Mouse (Mus musculus) heart, embryonic 13.5 days (tissue): ENCODE measurements around the gene Ankrd13b. TPM values are rescaled to one million over a fixed set of nuclear protein-coding genes. Genes with fewer than 3 reads are reported as not detected.

Source experiments
- ATAC-seq: fragments of 200-750 bp; cut with Nextera tagmentation; 2 replicates; pipeline ENCODE4 v1.8.0; 2017; ENCODE audit warnings: moderate TSS enrichment; ENCODE audit not compliant: insufficient number of reproducible peaks, low FRiP score, low TSS enrichment; ENCODE audit errors: extremely low read depth
- H3K27ac ChIP-seq: fragments of 300-500 bp; sonication (generic); replicated peaks from 2 replicates; pipeline ENCODE4 v1.5.1; 2015; ENCODE audit warnings: moderate library complexity, mild to moderate bottlenecking, inconsistent platforms
- H3K27me3 ChIP-seq: fragments of 300-500 bp; sonication (generic); replicated peaks from 2 replicates; pipeline ENCODE4 v1.6.1; 2015; ENCODE audit warnings: mild to moderate bottlenecking, inconsistent platforms
- H3K36me3 ChIP-seq: fragments of 300-500 bp; sonication (generic); 2 replicates; pipeline ENCODE4 v1.6.1; 2015; ENCODE audit warnings: mild to moderate bottlenecking, inconsistent platforms
- H3K4me1 ChIP-seq: fragments of 300-500 bp; sonication (generic); 2 replicates; pipeline ENCODE4 v1.6.1; 2015; ENCODE audit warnings: inconsistent platforms
- H3K4me2 ChIP-seq: fragments of 300-500 bp; sonication (generic); 2 replicates; pipeline ENCODE4 v1.6.1; 2015; ENCODE audit warnings: inconsistent platforms, mild to moderate bottlenecking, moderate library complexity
- H3K4me3 ChIP-seq: fragments of 300-500 bp; sonication (generic); 2 replicates; pipeline ENCODE4 v1.5.1; 2015; ENCODE audit warnings: moderate library complexity, mild to moderate bottlenecking, inconsistent platforms
- H3K9ac ChIP-seq: fragments of 300-500 bp; sonication (generic); 2 replicates; pipeline ENCODE4 v1.6.1; 2015; ENCODE audit warnings: inconsistent platforms, mild to moderate bottlenecking, moderate library complexity
- H3K9me3 ChIP-seq: fragments of 300-500 bp; sonication (generic); 2 replicates; pipeline ENCODE4 v1.6.1; 2016; ENCODE audit warnings: inconsistent platforms
- WGBS: fragments of 180-500 bp; shearing (Covaris S2); methylation state at CpG from one replicate; pipeline ENCODE4 v1.1.7; 2015; ENCODE audit warnings: mixed read lengths; 5-methylcytosine and 5-hydroxymethylcytosine counted together
- polyA plus RNA-seq: library from polyadenylated mRNA; unstranded; fragments of >200 nt; fragmentation: Nextera tagmentation; extraction: Ambion mirVana; gene quantifications from 2 replicates; pipeline ENCODE4 v1.2.1, GENCODE M21; 2015

Gene Ankrd13b
- polyA plus RNA-seq, 1 experiment from 2014 or later = 2.6 TPM

GRCm38 (mm10) chr11:77515637-77516552 is 26.4 kb upstream of the Ankrd13b start, which contains the start of gene Trp53i13:
Gene Trp53i13 (minus strand): TSS chr11:77515980.
- Histone ChIP-seq H3K4me3 (peak within 1 kb of the TSS; percentile 75), H3K27ac (peak within 1 kb of the TSS; percentile 48; the same call in 1 of the 2 replicates), H3K27me3 (peaks cover 34% of the 10 kb centered on the region), H3K9ac (peak within 1 kb of the TSS; percentile 82), H3K4me1 (peaks cover 40% of the 10 kb centered on the region), H3K4me2 (peak within 1 kb of the TSS; percentile 86), H3K9me3 (no peaks in the 10 kb centered on the region), H3K36me3 (no peaks in the 10 kb centered on the region)
- WGBS = 11% methylated on average over 39 of the region's 39 CpGs
- ATAC-seq = no peak

- H3K4me3 ChIP-seq = peak within 1 kb of the TSS; percentile 75
- H3K27ac ChIP-seq = peak within 1 kb of the TSS; percentile 71
- H3K4me1 ChIP-seq = peaks cover 40% of the 10 kb centered on the region
- peak within 1 kb of the TSS; percentile 82 for H3K9ac ChIP-seq
- H3K4me2 ChIP-seq = peak within 1 kb of the TSS; percentile 86
- under 1% methylated on average over 60 of the region's 72 CpGs for WGBS
- ATAC-seq = 0 out of 2 replicates have a peak, but pooled peaks have one; percentile 32
- H3K36me3 ChIP-seq = peaks cover 7% of the 10 kb centered on the region
- no peaks in the 10 kb centered on the region for H3K9me3 ChIP-seq
- H3K27me3 ChIP-seq = peaks cover 34% of the 10 kb centered on the region
Measured at GRCm38 (mm10) chr11:77514832-77515636, 25.6 kb upstream of the Ankrd13b start, which contains the start of gene Abhd15. Gene Abhd15 (plus strand): TSS chr11:77515121.

GRCm38 (mm10) chr11:77514281-77514831 is 24.9 kb upstream of the Ankrd13b start:
- H3K27me3 ChIP-seq = peaks cover 34% of the 10 kb centered on the region
- H3K9ac ChIP-seq = peak overlapping the region; percentile 82
- H3K4me3 ChIP-seq = peak overlapping the region; percentile 75
- H3K4me1 ChIP-seq = peaks cover 40% of the 10 kb centered on the region
- peaks cover 13% of the 10 kb centered on the region for H3K36me3 ChIP-seq
- WGBS = 2% methylated on average over 19 of the region's 19 CpGs
- H3K27ac ChIP-seq = peak overlapping the region; percentile 48
- peak overlapping the region; percentile 86 for H3K4me2 ChIP-seq
- no peaks in the 10 kb centered on the region for H3K9me3 ChIP-seq
- ATAC-seq = no peak

GRCm38 (mm10) chr11:77513811-77514170 is 24.3 kb upstream of the Ankrd13b start:
- peak overlapping the region; percentile 82 for H3K9ac ChIP-seq
- H3K4me3 ChIP-seq = peak overlapping the region; percentile 75
- peak overlapping the region; percentile 86 for H3K4me2 ChIP-seq
- peaks cover 33% of the 10 kb centered on the region for H3K27me3 ChIP-seq
- peak overlapping the region; percentile 71 for H3K27ac ChIP-seq
- H3K9me3 ChIP-seq = no peaks in the 10 kb centered on the region
- peaks cover 42% of the 10 kb centered on the region for H3K4me1 ChIP-seq
- no peak for ATAC-seq
- H3K36me3 ChIP-seq = peaks cover 18% of the 10 kb centered on the region
- 7% methylated on average over 10 of the region's 10 CpGs for WGBS

GRCm38 (mm10) chr11:77512891-77513810 is 23.7 kb upstream of the Ankrd13b start:
- Histone ChIP-seq H3K9ac (peak overlapping the region; percentile 90), H3K4me1 (peaks cover 47% of the 10 kb centered on the region), H3K36me3 (peaks cover 22% of the 10 kb centered on the region), H3K4me2 (peak overlapping the region; percentile 86), H3K4me3 (peak overlapping the region; percentile 75), H3K27ac (peak overlapping the region; percentile 81), H3K27me3 (peaks cover 26% of the 10 kb centered on the region), H3K9me3 (no peaks in the 10 kb centered on the region)
- ATAC-seq = peak; percentile 75
- WGBS = under 1% methylated on average over 62 of the region's 84 CpGs

GRCm38 (mm10) chr11:77511336-77511735 is 21.9 kb upstream of the Ankrd13b start:
- no peak overlapping the region for H3K4me2 ChIP-seq
- WGBS = 73% methylated on average over 5 of the region's 5 CpGs
- no peak for ATAC-seq

GRCm38 (mm10) chr11:77508068-77509021 is 18.9 kb upstream of the Ankrd13b start:
- Histone ChIP-seq H3K36me3 (peaks cover 67% of the 10 kb centered on the region), H3K4me1 (peaks cover 26% of the 10 kb centered on the region), H3K27me3 (no peaks in the 10 kb centered on the region), H3K27ac (peak overlapping the region; percentile 56), H3K9ac (peak overlapping the region; percentile 81), H3K4me2 (peak overlapping the region; percentile 76), H3K9me3 (no peaks in the 10 kb centered on the region), H3K4me3 (peak overlapping the region; percentile 53)
- WGBS = 18% methylated on average over 49 of the region's 49 CpGs
- peak; percentile 53; the same call in 1 of the 2 replicates for ATAC-seq

More at GRCm38 (mm10) chr11:77511336-77511735, 21.9 kb upstream of the Ankrd13b start:
- no peaks in the 10 kb centered on the region for H3K9me3 ChIP-seq
- peaks cover 37% of the 10 kb centered on the region for H3K36me3 ChIP-seq
- H3K4me3 ChIP-seq = no peak overlapping the region
- no peak overlapping the region for H3K9ac ChIP-seq
- H3K4me1 ChIP-seq = peaks cover 51% of the 10 kb centered on the region
- no peak overlapping the region for H3K27ac ChIP-seq
- peaks cover 10% of the 10 kb centered on the region for H3K27me3 ChIP-seq

- no peaks in the 10 kb centered on the region for H3K9me3 ChIP-seq
- H3K36me3 ChIP-seq = peaks cover 77% of the 10 kb centered on the region
- no peak overlapping the region for H3K9ac ChIP-seq
- 0 out of 2 replicates have a peak overlapping the region, but pooled peaks have one; percentile 26 for H3K27ac ChIP-seq
- H3K4me2 ChIP-seq = no peak overlapping the region
- peaks cover 32% of the 10 kb centered on the region for H3K4me1 ChIP-seq
- no peak for ATAC-seq
- H3K4me3 ChIP-seq = no peak overlapping the region
- H3K27me3 ChIP-seq = no peaks in the 10 kb centered on the region
- 65% methylated on average over 4 of the region's 4 CpGs for WGBS
Measured at GRCm38 (mm10) chr11:77507426-77507825, 17.9 kb upstream of the Ankrd13b start.

- no peak overlapping the region for H3K4me2 ChIP-seq
- peaks cover 81% of the 10 kb centered on the region for H3K36me3 ChIP-seq
- H3K9ac ChIP-seq = no peak overlapping the region
- no peak for ATAC-seq
- no peaks in the 10 kb centered on the region for H3K9me3 ChIP-seq
- peaks cover 28% of the 10 kb centered on the region for H3K4me1 ChIP-seq
- 82% methylated on average over 6 of the region's 6 CpGs for WGBS
- H3K27ac ChIP-seq = no peak overlapping the region
- H3K4me3 ChIP-seq = no peak overlapping the region
- no peaks in the 10 kb centered on the region for H3K27me3 ChIP-seq
Measured at GRCm38 (mm10) chr11:77506941-77507340, 17.5 kb upstream of the Ankrd13b start.
